In the genomic region with DNA sequence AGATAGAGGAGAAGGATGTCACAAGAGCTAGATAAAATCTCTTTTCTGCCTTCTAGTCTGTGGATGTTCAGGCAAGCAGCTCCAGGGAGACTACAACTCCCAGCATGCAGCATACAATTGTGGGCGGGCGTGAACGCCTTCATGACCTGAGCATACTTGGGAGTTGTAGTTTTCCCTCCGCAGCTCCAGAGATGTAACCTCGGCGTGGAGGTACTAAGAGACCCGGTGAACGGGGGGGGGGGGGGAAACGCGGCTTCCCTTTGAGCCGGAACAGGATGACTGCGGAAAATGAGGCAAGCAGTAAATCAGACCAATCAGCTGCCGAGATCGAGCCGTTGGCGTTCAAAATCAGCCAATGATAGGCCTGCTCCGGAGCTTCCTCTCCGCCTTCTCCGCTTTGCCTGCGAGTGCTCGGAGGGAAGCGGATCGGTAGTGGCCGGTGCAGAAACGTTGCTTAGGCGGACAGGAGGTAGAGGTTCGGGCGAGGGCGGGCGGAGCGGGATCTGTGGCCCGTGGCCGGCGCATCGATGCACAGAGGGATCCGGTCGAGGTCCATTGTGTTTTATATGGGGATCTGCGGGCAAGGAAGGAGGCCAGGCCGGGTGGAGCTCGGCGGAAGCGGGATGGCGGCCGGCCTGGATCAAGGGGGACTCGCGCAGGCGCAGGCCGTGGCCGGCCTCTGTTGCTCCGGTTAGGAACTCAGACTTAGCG, we compare ENCODE assay signal across 8 mouse cellular contexts. TPM values are rescaled to one million over a fixed set of nuclear protein-coding genes. Genes with fewer than 3 reads are reported as not detected.
A peak's percentile ranks its signal among the peaks of the same experiment; 100 is the strongest.
DNase-seq lines count a peak whose midpoint lies in the region; ATAC-seq and TF ChIP-seq lines count a peak whose summit lies in the region.

A gene (plus strand): TSS at position 237 of the 711 bp plus-strand sequence.

- H3K27me3 ChIP-seq in hindbrain, embryonic 10.5 days (ENCODE audit: insufficient read depth, poor library complexity, severe bottlenecking) = peaks cover 45% of the 10 kb centered on the region
- peaks cover 34% of the 10 kb centered on the region for H3K27me3 ChIP-seq in lung, postnatal 0 days (replicated peaks; ENCODE audit: insufficient read depth, low read length)

- under 1% methylated on average over 48 of the region's 51 CpGs for WGBS in hindbrain, embryonic 10.5 days
- under 1% methylated on average over 45 of the region's 51 CpGs for WGBS in lung, postnatal 0 days

- H3K9ac ChIP-seq in lung, postnatal 0 days (replicated peaks; ENCODE audit: low read depth) = peak within 1 kb of the TSS; percentile 50

- DNase-seq in MN1 (ENCODE audit: low spot score) = peak; percentile 96
- peak; percentile 96 for DNase-seq in cerebellum, adult 9-10 months
- peak; percentile 94 for DNase-seq in hindbrain, embryonic 10.5 days (ENCODE audit: low spot score)
- DNase-seq in layer of hippocampus, adult 9-11 months = peak; percentile 97
- peak; percentile 99 for DNase-seq in lung, postnatal 0 days (ENCODE audit: low spot score)
- DNase-seq in ovary, postnatal 14 days (ENCODE audit: low spot score) = peak; percentile 70
- DNase-seq in thymus, postnatal 14 days = peak; percentile 91

- TF ChIP-seq CTCF in lung, postnatal 0 days (IDR thresholded peaks at IDR 0.05) = no peak

- no peaks in the 10 kb centered on the region for H3K9me3 ChIP-seq in hindbrain, embryonic 10.5 days
- no peaks in the 10 kb centered on the region for H3K9me3 ChIP-seq in lung, postnatal 0 days (ENCODE audit: low read length)

- ATAC-seq in frontal cortex, adult (ENCODE audit: low TSS enrichment) = peak; percentile 98
- ATAC-seq in lung, postnatal 0 days = peak; percentile 95

- H3K36me3 ChIP-seq in hindbrain, embryonic 10.5 days = peaks cover 34% of the 10 kb centered on the region
- peaks cover 4% of the 10 kb centered on the region; the same call in 1 of the 2 replicates for H3K36me3 ChIP-seq in lung, postnatal 0 days (ENCODE audit: insufficient read depth, low read length)

- TF ChIP-seq EP300 in lung, postnatal 0 days (IDR thresholded peaks at IDR 0.05) = no peak

- peak within 1 kb of the TSS; percentile 98 for H3K27ac ChIP-seq in hindbrain, embryonic 10.5 days
- peak within 1 kb of the TSS; percentile 80 for H3K27ac ChIP-seq in lung, postnatal 0 days (ENCODE audit: low read length)

- H3K4me1 ChIP-seq in hindbrain, embryonic 10.5 days (replicated peaks) = peaks cover 48% of the 10 kb centered on the region
- peaks cover 4% of the 10 kb centered on the region; the same call in 1 of the 2 replicates for H3K4me1 ChIP-seq in lung, postnatal 0 days (ENCODE audit: insufficient read depth, low read depth, low read length)

- H3K4me2 ChIP-seq in lung, postnatal 0 days (replicated peaks; ENCODE audit: low read depth, low read length) = peak within 1 kb of the TSS; percentile 73

- H3K4me3 ChIP-seq in hindbrain, embryonic 10.5 days = peak within 1 kb of the TSS; percentile 71
- peak within 1 kb of the TSS; percentile 70 for H3K4me3 ChIP-seq in lung, postnatal 0 days (ENCODE audit: low read depth, low read length)

RNA-seq across cellular contexts. Expression of the gene that starts here (rescaled TPM):
- 306 and 322 TPM in 2 replicates for polyA plus RNA-seq in hindbrain, embryonic 10.5 days (2016; fragmentation: Nextera tagmentation; extraction: Ambion mirVana)
- polyA plus RNA-seq in lung, postnatal 0 days (2015; fragmentation: Nextera tagmentation; extraction: Ambion mirVana) = 92.6 and 101 TPM in 2 replicates

Comparison
In these comparisons a context has a peak if more than half of its experiments do, and no peak if none do; other contexts are left out.
1. Peak in every context shown above with its lines: DNase-seq, ATAC-seq, H3K4me3 ChIP-seq and H3K27ac ChIP-seq.